Mouse (Mus musculus): ENCODE results near the gene Cetn3. TPM values are rescaled to one million over a fixed set of nuclear protein-coding genes. Genes with fewer than 3 reads are reported as not detected.

The Cetn3 gene
- total RNA-seq (2015; ENCODE audit: low replicate concordance) (55.8 and 76.4 TPM in 2 replicates), total RNA-seq (2017; ENCODE audit: low replicate concordance) (93.9 and 162 TPM in 2 replicates)

- ATAC-seq (replicated peaks; ENCODE audit: low FRiP score, poor library complexity, severe bottlenecking) = peak; percentile 88
These were observed at the start of gene Cetn3 for GRCm38 (mm10) chr13:81782971-81783404. Gene Cetn3 (plus strand): TSS chr13:81783077.

GRCm38 (mm10) chr13:81736606-81737005 is 46.3 kb upstream of the Cetn3 start:
- no peak for ATAC-seq (replicated peaks; ENCODE audit: low FRiP score, poor library complexity, severe bottlenecking)

GRCm38 (mm10) chr13:81740898-81741297 is 42.0 kb upstream of the Cetn3 start:
- peak; percentile 86 for ATAC-seq (replicated peaks; ENCODE audit: low FRiP score, poor library complexity, severe bottlenecking)

GRCm38 (mm10) chr13:81743391-81744091 is 39.3 kb upstream of the Cetn3 start:
- ATAC-seq (replicated peaks; ENCODE audit: low FRiP score, poor library complexity, severe bottlenecking) = no peak

- no peak for ATAC-seq (replicated peaks; ENCODE audit: low FRiP score, poor library complexity, severe bottlenecking)
These were observed 38.8 kb upstream of the Cetn3 start for GRCm38 (mm10) chr13:81744092-81744396.

GRCm38 (mm10) chr13:81754878-81755277 is 28.0 kb upstream of the Cetn3 start:
- no peak for ATAC-seq (replicated peaks; ENCODE audit: low FRiP score, poor library complexity, severe bottlenecking)

- no peak for ATAC-seq (replicated peaks; ENCODE audit: low FRiP score, poor library complexity, severe bottlenecking)
These were observed 27.6 kb upstream of the Cetn3 start for GRCm38 (mm10) chr13:81755324-81755723.

- ATAC-seq (replicated peaks; ENCODE audit: low FRiP score, poor library complexity, severe bottlenecking) = no peak
These were observed 25.7 kb upstream of the Cetn3 start for GRCm38 (mm10) chr13:81757058-81757660.

- no peak for ATAC-seq (replicated peaks; ENCODE audit: low FRiP score, poor library complexity, severe bottlenecking)
These were observed 22.5 kb upstream of the Cetn3 start for GRCm38 (mm10) chr13:81760379-81760778.

- peak; percentile 70; the same call in 1 of the 2 replicates for ATAC-seq (replicated peaks; ENCODE audit: low FRiP score, poor library complexity, severe bottlenecking)
These were observed 21.2 kb upstream of the Cetn3 start for GRCm38 (mm10) chr13:81761566-81762186.

- ATAC-seq (replicated peaks; ENCODE audit: low FRiP score, poor library complexity, severe bottlenecking) = no peak
These were observed 18.7 kb upstream of the Cetn3 start for GRCm38 (mm10) chr13:81764173-81764572.

GRCm38 (mm10) chr13:81767038-81767659 is 15.7 kb upstream of the Cetn3 start:
- peak; percentile 61; the same call in 1 of the 2 replicates for ATAC-seq (replicated peaks; ENCODE audit: low FRiP score, poor library complexity, severe bottlenecking)

- no peak for ATAC-seq (replicated peaks; ENCODE audit: low FRiP score, poor library complexity, severe bottlenecking)
These were observed 6.7 kb upstream of the Cetn3 start for GRCm38 (mm10) chr13:81776217-81776616.

- 0 out of 2 replicates have a peak, but pooled peaks have one; percentile 1 for ATAC-seq (replicated peaks; ENCODE audit: low FRiP score, poor library complexity, severe bottlenecking)
These were observed 402 bp upstream of the Cetn3 start for GRCm38 (mm10) chr13:81782475-81782874.

GRCm38 (mm10) chr13:81783405-81784342 is 797 bp downstream of the Cetn3 start:
- ATAC-seq (replicated peaks; ENCODE audit: low FRiP score, poor library complexity, severe bottlenecking) = peak; percentile 91

- ATAC-seq (replicated peaks; ENCODE audit: low FRiP score, poor library complexity, severe bottlenecking) = no peak
These were observed 3.0 kb downstream of the Cetn3 start for GRCm38 (mm10) chr13:81785766-81786480.

GRCm38 (mm10) chr13:81790160-81790559 is 7.3 kb downstream of the Cetn3 start:
- ATAC-seq (replicated peaks; ENCODE audit: low FRiP score, poor library complexity, severe bottlenecking) = no peak

- no peak for ATAC-seq (replicated peaks; ENCODE audit: low FRiP score, poor library complexity, severe bottlenecking)
These were observed 9.0 kb downstream of the Cetn3 start for GRCm38 (mm10) chr13:81791861-81792260.

GRCm38 (mm10) chr13:81793850-81794249 is 11.0 kb downstream of the Cetn3 start:
- no peak for ATAC-seq (replicated peaks; ENCODE audit: low FRiP score, poor library complexity, severe bottlenecking)
